Mouse (Mus musculus): Measurements from ENCODE around the gene Iqgap1. TPM values are rescaled to one million over a fixed set of nuclear protein-coding genes. Genes with fewer than 3 reads are reported as not detected.

Iqgap1 gene
- total RNA-seq, 2 experiments from 2014 or later = 14.8 to 16.0 TPM

DNA sequence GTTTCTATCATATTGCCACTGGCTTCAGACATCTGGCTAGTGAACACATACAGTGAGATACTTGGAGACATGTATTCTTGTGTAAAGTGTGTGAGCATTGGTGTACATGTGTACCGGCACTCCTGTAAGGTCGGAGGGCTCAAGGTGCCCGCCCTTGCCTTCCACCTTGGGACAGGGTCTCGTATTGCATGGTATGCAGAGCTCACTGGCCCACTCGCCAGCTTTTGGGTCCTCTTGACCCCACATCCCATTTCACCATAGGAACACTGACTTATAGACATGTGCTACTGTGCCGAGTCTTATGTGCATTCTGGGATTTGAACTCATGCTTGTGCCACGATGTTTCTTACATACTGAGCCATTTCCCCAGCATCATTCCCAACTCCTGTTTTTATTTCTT, 115.4 kb downstream of the Iqgap1 start:
- intact Hi-C loops (cut with DNase I) = no loop called here
- no peak for TF ChIP-seq CTCF (IDR thresholded peaks at IDR 0.05)
- no peak for DNase-seq
- no peak overlapping the region for H3K4me3 ChIP-seq
- no peak overlapping the region for H3K27ac ChIP-seq

DNA sequence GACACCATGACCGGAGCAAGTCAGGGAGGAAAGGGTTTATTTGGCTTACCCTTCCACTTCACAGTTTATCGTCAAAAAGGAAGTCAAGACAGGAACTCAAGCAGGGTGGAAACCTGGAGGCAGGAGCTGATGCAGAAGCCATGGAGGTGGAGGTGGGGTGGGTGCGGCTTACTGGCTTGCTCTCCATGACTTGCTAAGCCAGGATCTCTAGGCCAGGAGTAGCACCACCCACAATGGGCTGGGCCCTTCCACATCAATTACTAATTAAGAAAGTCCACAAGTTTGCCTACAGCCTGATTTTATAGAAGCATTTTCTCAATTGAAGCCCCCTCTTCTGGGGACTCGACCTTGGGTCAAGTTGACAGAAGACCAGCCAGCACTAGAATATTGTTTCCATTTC, 121.7 kb downstream of the Iqgap1 start:
- TF ChIP-seq CTCF (IDR thresholded peaks at IDR 0.05) = no peak
- intact Hi-C loops (cut with DNase I) = no loop called here
- DNase-seq = no peak

DNA sequence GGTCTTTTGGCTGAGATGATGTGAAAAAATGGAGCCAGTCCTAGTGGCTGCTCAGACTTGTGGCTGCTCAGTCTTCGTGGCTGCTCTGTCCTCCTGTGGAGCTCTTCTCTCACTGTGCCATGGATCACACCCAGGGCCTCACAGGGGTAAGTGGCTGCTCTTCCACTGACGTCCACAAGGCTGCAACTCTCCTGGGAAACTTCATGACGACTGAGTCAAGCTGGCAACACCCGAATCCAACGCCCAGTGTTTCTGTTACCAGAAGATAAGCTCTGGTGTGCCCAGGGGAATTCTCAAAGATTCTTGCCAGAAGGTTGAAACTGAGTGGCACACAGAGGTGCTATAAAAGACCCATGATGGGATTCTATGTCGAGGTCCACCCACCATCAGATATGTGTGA, 123.3 kb downstream of the Iqgap1 start:
- TF ChIP-seq CTCF (IDR thresholded peaks at IDR 0.05) = no peak
- no peak for DNase-seq
- no peak overlapping the region for H3K4me3 ChIP-seq
- no peak overlapping the region for H3K27ac ChIP-seq
- intact Hi-C loops (cut with DNase I) = no loop called here

More for the DNA sequence above, 121.7 kb downstream of the Iqgap1 start:
- H3K27ac ChIP-seq = no peak overlapping the region
- no peak overlapping the region for H3K4me3 ChIP-seq

DNA sequence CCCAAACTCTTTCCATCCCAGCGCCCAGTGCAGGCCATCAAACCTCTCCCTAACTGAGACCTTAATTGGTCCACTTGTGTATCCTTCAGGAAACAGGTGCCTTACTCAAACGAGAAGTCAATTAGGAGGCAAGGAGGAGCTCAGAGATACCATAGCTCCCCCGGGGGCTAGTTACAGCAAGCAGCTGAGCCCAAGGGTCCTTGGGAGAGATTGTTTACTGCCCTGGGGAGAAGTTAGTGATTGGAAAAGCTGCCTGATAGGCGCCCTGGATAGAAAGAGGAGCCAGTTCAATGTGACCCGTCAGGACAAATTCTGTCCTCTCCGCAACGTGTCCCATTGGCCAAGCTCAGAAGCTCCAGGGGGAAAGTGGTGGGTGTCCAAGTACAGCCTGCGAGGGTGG, 126.1 kb downstream of the Iqgap1 start:
- H3K4me3 ChIP-seq = no peak overlapping the region
- no peak for DNase-seq
- TF ChIP-seq CTCF (IDR thresholded peaks at IDR 0.05) = no peak
- intact Hi-C loops (cut with DNase I) = no loop called here
- no peak overlapping the region for H3K27ac ChIP-seq

DNA sequence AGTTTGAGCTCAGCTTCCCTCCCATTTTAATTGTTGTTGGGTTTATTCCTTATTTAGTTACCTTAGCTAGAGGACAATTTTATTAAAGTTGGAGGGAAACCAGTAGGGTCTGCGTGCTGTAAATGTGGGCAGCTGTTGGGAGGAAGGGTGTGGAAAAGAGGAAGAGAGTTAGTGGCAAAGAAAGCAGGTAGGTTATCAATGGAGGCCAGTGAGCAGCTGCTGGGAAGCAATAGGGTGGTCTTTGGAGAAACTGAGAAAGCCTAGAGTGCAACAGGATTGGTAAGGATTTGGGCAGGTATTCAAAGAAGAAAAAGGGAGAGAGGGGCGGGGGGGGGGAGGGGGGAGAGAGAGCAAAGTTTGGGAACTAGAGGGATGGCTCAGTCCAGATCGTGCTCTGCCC, 126.8 kb downstream of the Iqgap1 start:
- intact Hi-C loops (cut with DNase I) = no loop called here
- TF ChIP-seq CTCF (IDR thresholded peaks at IDR 0.05) = no peak
- no peak overlapping the region for H3K4me3 ChIP-seq
- no peak overlapping the region for H3K27ac ChIP-seq
- DNase-seq = no peak

DNA sequence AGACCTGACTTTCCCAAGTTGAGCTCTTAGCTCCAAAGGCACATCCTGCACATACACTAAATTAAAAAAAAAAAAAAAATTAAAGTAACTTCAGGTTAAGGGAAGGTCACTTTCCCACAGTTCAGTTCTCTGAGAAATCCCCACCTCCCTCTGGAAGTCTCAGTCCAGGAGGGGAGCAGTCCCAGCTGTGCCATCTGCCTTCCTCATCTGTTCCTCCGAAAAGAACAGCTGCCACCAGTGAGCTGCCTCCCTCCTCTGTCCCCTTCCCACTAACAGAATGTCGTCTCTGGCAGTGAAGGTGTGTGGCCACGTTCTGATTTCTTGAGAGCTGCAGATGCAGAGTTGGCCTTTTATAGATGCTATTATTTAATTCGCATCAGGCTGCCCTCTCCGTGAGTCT, 127.9 kb downstream of the Iqgap1 start:
- no peak for TF ChIP-seq CTCF (IDR thresholded peaks at IDR 0.05)
- no peak overlapping the region for H3K27ac ChIP-seq
- no peak overlapping the region for H3K4me3 ChIP-seq
- intact Hi-C loops (cut with DNase I) = no loop called here
- DNase-seq = no peak

DNA sequence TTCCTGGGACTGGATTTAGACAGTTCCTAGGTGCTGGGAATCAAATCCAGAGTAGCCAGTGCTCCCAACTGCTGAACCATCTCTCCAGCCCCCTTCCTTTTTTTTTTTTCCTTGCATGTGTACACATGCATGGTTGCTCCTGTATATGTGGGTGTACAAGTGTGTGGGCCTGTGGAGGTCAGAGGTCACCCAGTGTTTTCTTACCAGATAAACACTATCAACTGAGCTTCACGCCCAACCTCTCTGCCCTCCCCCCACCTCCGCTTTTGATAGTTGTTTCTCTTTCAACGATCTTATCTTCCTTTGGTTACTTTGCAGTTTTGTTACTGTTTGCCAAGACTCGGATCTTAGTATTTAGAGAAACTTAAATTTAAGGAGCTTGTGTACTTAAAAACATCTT, 128.9 kb downstream of the Iqgap1 start:
- intact Hi-C loops (cut with DNase I) = no loop called here
- DNase-seq = no peak
- TF ChIP-seq CTCF (IDR thresholded peaks at IDR 0.05) = no peak
- H3K27ac ChIP-seq = no peak overlapping the region
- no peak overlapping the region for H3K4me3 ChIP-seq

DNA sequence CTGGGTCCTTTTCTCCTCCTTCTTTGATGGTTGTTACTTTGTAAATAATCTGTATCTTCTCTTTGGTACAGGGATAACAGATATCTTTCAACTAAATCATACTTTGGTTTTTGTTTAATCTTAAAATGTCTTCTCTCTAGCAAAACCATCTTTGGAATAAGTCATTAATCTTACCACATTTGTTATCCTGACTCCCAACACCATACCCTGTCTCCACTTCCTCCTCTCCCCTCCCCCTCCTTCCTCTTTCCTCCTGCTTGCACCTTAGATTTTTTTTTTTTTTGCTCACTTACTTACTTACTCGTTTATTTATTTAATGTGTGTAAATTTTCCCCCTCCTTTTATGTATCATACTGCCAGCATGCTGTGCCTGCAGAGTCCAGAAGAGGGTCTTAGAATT, 129.4 kb downstream of the Iqgap1 start:
- TF ChIP-seq CTCF (IDR thresholded peaks at IDR 0.05) = no peak
- intact Hi-C loops (cut with DNase I) = no loop called here
- Histone ChIP-seq H3K27ac (no peak overlapping the region), H3K4me3 (no peak overlapping the region)
- DNase-seq = no peak

DNA sequence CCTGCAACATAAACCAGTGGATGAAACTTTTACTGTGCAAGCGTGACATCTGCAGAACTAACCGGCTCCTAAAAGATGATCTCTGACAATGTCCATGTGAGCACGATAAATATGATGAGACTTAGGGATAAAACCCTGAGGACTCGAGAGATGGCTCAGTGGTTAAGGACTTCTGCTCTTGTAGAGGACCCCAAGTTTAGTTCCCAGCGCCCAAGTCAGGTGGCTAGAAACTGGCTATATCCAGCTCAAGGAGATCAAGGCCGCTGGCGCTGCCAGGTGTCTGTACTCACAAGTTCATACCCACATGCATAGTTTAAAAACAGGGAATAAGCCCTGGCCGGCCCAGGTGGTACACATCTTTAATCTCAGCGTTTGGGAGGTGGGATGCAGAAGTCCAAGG, 133.3 kb downstream of the Iqgap1 start:
- no peak for DNase-seq
- intact Hi-C loops (cut with DNase I) = no loop called here
- no peak overlapping the region for H3K27ac ChIP-seq
- no peak overlapping the region for H3K4me3 ChIP-seq
- TF ChIP-seq CTCF (IDR thresholded peaks at IDR 0.05) = no peak

DNA sequence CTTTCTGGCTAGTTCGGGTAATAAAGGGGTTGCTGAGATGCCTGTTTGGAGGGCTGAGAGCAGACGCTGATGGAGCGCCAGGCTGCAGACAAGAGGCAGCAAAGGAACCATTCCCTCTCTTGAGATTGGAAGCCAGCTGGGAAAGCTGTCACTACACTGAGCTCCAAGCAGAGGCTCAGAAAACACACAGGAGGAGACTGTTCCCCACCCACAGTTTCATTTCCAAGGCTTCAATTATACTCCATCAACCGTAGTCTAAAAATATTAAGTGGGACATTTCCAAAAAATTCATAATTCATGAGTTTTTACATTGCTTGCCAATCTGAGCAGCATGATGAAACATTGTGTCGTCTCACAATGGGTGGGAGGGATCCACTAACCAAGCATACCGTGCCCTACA, 134.6 kb downstream of the Iqgap1 start:
- intact Hi-C loops (cut with DNase I) = no loop called here
- TF ChIP-seq CTCF (IDR thresholded peaks at IDR 0.05) = no peak
- no peak for DNase-seq

DNA sequence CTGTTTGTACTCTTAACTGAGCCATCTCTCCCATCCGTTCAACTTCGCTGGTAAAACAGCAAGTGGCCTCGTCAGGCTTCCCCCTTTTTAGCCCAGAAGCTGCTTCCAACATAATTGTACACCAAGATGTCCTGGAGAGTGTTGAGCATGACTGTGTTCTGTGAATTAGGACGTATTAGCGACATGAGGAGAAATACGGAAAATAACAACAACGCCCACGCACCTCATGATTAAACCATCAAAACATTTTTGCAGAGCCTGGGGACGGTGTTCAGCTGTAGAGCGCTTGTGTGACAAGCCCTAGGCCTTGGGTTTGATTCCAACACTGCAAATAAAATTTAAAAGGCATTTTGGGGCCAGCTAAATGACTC, 136.6 kb downstream of the Iqgap1 start:
- no peak for TF ChIP-seq CTCF (IDR thresholded peaks at IDR 0.05)
- Histone ChIP-seq H3K27ac (peak overlapping the region; percentile 97), H3K4me3 (peak overlapping the region; percentile 79)
- intact Hi-C loops (cut with DNase I) = loop anchor here (5.0 to 10.0 kb wide), 3 partner anchors 52 to 304 kb away; partner anchors contain the start of gene Fes
- DNase-seq = no peak

More for the DNA sequence above, 134.6 kb downstream of the Iqgap1 start:
- H3K4me3 ChIP-seq = no peak overlapping the region
- peak overlapping the region; percentile 20 for H3K27ac ChIP-seq

DNA sequence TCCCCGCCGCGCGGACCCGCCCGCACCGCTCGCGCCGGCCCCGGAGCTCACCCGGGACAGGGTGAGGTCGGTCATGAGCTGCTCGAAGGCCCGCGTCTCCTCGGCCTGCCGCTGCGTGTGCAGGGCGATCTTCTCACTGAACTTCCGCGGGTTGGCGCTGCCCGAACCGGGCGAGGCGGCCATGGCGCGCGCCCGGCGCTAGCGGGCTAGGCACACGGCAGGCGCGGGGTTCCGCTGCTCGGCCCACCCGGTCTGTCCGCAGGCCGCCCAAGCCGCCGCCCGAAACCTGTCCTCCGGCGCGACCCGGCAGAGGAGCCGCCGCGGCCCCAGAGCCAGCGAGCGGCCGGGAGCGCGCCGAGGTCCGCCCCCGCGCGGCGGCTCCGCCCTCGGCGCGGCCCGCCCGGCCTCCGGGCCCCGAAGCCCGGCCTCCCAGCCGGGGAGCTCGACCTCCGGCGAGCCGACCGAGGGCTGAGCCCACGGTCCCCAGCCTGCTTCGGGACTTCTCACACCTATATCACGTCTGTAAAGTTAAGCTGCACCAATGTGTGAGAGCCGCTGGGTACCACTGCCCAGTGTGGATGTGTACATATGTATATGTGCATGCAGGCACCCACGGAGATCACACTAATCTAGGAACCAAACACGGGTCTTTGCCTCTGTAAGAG, 137.1 kb downstream of the Iqgap1 start, which contains the start of gene Crtc3:
TSS of gene Crtc3 (minus strand) at position 322 of the 665 bp plus-strand sequence.
- Histone ChIP-seq H3K4me3 (peak within 1 kb of the TSS; percentile 79), H3K27ac (peak within 1 kb of the TSS; percentile 97)
- TF ChIP-seq CTCF (IDR thresholded peaks at IDR 0.05) = no peak; the same call in 1 of the 2 replicates
- intact Hi-C loops (cut with DNase I) = loop anchor here (5.0 to 10.0 kb wide), 3 partner anchors 51 to 304 kb away; partner anchors contain the start of gene Fes
- peak; percentile 90 for DNase-seq

DNA sequence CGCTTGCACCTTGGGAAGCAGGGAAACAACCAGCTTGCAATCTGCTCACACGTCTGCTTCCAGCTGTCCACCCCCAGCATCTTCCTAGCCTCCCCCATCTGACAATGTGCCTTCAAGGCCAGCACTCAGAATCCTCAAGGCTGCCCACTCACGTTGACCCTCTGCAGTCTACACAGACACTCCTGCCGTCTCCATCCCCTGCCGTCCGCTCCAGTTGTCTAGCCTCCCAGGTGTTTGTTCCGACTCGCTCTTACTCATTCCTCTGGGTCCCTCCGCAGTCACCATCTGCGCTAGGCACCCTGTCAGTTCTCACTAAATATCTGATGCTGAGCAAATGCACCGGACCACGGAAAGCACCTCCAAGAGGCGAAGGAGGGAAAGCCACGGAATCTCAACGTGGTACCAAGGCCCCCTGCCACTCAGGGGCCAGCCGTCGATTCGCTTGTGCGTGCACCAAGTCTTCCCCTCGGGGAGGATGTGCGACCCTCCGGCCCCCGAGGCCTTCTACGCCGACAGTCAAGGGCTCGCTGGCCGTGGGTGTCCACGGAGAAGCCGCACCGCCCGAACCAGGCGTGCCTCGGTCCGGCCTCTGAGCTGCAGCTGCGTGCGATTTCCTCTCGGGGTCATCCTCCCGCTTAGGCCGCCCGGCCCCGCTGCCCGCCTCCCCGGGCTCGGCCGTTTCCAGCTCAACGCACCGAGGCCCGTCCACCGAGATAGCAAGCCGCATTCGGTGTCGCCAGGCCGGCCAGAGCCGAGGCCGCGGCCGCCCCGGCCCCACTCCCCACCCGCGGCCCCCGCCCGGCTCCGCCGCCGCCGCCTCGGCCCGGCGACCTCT, 137.8 kb downstream of the Iqgap1 start:
- peak; percentile 80 for DNase-seq
- intact Hi-C loops (cut with DNase I) = loop anchor here (5.0 to 10.0 kb wide), 3 partner anchors 51 to 303 kb away; partner anchors contain the start of gene Fes
- peak overlapping the region; percentile 97 for H3K27ac ChIP-seq
- peak overlapping the region; percentile 79 for H3K4me3 ChIP-seq
- peak; percentile 19; the same call in 1 of the 2 replicates for TF ChIP-seq CTCF (IDR thresholded peaks at IDR 0.05)

Data from gastrocnemius, adult 2 months (tissue).